Mouse (Mus musculus) forelimb bud, embryonic 11.5 days (tissue): ENCODE results near the gene Astn2.

Experiments
- DNase-seq: peaks from one replicate; pipeline ENCODE4 v3.0.0-alpha.2; 2012; ENCODE audit warnings: low read depth, low spot score

The Astn2 gene

GRCm38 (mm10) chr4:66404201-66404711, at the start of gene Astn2:
Gene Astn2 (minus strand): TSS chr4:66404611.
- peak; percentile 19 for DNase-seq

DNA sequence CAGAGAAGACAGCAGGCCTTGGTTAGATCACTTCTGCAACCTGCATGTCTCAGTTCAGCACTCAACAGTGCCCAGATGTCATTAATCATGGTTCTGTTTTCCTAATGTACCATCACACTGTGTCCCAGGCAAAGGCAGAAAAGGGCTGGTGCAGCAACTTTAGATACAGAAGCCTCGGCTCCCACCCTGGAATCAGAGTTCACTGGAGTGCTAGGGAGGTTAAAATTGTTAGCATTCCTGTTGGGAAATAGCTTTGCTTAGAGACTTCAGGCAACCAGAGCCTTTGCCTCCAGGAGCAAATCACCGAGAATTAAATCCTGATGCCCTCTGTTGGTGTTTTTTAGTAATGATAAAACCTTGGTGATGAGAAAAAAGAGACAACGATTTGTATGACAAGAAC, 45.7 kb upstream of the Astn2 start:
- peak; percentile 14 for DNase-seq

DNA sequence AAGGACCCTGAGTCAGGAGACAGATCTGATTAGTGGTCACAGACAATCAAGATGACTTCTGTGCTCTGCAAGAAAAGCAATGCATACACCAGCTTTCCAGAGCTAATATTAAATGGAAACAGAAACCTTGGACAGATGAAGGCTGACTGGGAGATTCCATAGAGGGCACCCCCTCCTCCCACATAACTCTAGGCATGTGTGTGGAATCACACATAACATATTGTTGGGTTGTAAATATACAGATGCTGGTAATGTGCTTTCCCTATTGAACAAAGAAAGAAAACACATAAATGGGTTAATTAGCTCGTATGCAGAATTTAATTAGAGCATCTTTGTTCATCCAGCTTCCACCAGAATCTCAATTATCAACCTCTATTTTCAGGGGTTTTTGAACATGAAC, 26.8 kb upstream of the Astn2 start:
- no peak for DNase-seq

DNA sequence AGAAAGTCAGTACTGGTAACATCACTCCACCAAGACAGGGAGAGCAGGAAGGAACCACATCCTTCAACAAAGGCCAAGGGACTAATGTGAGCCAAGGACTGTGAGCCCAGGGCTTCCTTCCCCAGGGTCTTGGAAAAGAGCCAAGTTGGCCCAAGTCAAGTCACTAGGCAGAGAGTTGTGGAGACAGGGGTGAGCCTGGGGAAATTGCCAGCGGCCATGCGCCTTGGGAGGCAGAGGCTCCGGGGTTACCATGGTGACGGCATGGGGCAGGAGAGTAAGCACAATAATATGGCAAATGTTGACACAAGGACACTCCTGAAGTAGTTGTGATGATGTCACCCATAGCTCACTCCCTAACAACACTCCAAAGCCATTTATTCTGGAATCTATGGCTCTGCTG, 21.4 kb upstream of the Astn2 start:
- no peak for DNase-seq

GRCm38 (mm10) chr4:66414778-66415177, 10.4 kb upstream of the Astn2 start:
- no peak for DNase-seq

- no peak for DNase-seq
These were observed 675 bp upstream of the Astn2 start for GRCm38 (mm10) chr4:66405086-66405485.

DNA sequence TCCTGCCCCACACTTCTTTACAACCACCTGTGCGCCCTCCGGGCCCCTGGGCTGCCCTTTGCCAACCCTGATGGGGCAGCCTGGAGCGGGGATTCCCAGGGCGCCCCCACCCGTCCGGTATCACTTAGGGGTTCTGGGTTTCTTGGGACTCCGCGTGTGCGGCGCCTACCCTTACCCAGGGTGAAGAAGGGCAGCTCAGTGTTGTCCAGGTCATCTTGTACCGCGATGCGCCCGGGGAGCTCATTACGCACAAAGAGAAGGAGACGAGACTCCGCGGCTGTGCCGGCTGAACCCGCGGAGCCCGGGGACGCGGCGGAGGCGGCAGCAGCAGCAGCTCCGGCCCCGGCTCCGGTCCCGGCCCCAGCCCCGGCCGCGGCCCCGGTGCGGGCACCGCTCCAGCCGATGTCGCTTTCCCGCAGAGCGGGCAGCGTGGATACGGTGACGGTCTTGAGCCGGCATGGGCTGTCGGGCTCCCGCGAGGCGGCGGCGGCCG, 657 bp downstream of the Astn2 start:
- no peak for DNase-seq

DNA sequence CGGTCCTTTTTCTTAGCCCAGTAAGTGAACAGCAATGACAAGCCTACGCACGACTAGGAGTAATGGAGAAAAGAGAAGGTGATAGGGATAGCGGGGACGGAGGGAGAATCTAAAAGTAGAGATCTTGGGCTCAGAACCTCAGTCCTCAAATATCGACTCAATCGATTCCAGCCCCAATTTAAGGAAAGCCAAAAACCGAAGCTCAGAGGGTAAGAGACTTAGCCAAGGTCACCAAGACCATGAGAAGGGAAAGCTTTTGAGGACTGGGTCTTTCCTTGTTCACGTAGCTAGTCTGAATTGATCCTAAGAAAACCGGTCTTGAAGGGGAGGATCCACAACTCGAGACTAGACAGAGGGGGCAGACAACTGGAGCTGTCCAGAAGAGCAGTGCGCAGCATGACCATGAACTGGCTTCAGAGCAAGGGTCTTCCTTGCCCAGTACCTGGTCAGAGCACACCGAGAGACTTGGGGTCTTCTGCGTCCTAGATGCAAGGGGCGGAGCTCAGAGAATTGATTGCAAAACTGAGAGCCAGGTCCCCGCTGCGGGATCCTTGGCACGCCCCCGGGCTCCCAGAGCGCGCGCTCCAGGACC, 1.2 kb downstream of the Astn2 start:
- peak; percentile 16 for DNase-seq

- DNase-seq, result peak; percentile 35
These were observed 1.8 kb downstream of the Astn2 start for GRCm38 (mm10) chr4:66402611-66403010.

- DNase-seq, result no peak
These were observed 3.2 kb downstream of the Astn2 start for GRCm38 (mm10) chr4:66401186-66401681.

GRCm38 (mm10) chr4:66399066-66399465, 5.3 kb downstream of the Astn2 start:
- DNase-seq, result peak; percentile 55

DNA sequence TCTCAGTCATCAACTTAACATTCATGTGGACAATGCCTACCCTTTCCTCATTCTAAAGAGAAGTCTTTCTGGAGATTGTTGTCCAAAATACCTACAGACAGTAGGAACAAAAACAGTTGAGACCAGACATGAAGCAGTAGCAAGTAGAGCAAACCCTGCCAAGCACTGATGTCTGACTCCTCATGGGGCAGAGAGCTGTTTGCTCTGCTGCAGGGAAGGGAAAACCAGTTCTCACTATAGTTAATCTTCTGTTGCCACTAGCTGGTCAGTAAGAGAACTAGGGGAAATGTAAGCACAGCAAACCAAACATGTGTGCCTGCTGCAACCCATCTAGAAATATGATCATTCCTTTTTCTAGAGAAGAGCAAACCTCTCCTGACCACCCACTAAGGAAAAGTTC, 7.2 kb downstream of the Astn2 start:
- no peak for DNase-seq

- DNase-seq, result no peak
These were observed 11.1 kb downstream of the Astn2 start for GRCm38 (mm10) chr4:66393294-66393693.

DNA sequence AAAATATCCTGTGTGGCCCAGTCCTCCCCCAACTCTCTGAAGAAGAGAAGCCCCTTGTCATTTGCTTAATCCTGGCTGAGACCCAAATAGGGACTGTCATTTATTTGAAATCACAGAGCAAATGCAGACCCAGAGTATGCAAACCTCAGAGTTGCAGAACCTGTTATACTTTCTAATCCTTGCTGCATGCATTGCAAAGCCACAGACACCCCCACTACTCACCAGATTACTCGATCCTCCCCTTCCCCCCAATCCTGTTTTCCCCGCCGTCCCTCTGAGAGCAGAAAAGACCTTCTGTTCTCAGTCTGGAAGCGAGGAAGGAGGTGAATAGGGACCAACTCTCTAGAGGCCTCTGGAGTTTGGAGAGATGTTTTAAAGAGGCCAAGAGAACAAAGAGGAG, 13.9 kb downstream of the Astn2 start:
- no peak for DNase-seq

- no peak for DNase-seq
These were observed 25.8 kb downstream of the Astn2 start for GRCm38 (mm10) chr4:66378586-66378985.

DNA sequence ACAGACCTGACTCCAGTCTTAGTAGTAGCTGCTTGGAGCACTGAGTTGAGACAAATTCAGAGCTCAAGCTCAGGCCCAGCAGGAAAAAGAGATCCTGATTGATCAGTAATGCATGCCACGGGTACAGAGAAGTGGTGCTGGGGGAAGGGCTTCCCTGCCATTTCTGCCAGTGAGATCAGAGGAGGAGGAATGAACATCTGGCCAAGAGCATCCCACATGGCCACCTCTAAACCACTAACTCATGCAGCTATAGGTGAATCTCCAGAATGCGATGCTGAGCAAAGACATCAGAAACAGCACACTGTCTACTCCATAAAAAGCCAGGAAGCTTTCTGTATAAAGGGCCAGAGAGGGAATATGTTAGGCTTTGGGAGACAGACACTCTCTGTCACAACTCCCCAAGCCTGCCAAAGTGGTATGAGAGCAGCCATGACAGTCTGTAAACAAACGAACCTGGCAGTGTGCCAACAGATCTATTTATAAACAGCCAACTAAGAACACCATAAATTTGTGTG, 33.8 kb downstream of the Astn2 start:
- DNase-seq, result no peak

GRCm38 (mm10) chr4:66365500-66365899, 38.9 kb downstream of the Astn2 start:
- peak; percentile 43 for DNase-seq

DNA sequence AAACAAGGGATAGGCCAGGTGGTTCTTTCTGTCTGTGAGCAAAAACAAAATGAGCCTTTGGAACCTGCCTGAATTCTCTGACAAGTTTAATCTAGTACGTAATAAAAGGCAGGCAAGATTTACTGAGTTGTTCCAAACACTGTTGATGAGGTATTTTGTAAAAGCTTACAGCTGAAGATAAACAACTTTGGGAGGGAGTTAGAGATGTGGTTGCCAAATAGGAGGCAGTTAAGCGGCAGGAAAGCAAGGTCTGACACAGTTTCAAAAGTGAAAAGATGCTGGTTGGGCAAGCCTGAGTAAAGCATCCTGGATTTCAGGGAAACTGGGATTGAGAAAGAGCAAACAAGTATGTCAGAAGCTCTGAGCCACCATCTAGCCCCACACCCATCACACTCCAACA, 59.8 kb downstream of the Astn2 start:
- no peak for DNase-seq

DNA sequence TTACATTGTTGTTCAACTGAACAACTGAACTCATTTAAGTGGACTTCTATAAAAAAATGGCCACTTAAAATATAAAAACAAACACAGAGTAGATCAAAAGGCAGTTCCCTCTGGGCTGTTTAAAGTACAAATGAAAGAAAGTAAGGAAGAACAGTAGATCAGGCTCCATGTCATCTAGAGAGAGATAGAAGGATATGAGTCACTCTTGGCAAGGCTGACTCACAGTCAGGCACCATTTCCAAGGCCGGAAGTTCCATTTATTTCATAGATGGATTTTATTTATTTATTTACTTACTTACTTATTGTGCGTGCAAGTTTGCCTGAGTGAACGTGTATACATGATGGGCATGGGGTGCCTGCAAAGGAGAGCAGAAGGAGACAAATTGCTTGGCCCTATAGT, 67.0 kb downstream of the Astn2 start:
- no peak for DNase-seq

DNA sequence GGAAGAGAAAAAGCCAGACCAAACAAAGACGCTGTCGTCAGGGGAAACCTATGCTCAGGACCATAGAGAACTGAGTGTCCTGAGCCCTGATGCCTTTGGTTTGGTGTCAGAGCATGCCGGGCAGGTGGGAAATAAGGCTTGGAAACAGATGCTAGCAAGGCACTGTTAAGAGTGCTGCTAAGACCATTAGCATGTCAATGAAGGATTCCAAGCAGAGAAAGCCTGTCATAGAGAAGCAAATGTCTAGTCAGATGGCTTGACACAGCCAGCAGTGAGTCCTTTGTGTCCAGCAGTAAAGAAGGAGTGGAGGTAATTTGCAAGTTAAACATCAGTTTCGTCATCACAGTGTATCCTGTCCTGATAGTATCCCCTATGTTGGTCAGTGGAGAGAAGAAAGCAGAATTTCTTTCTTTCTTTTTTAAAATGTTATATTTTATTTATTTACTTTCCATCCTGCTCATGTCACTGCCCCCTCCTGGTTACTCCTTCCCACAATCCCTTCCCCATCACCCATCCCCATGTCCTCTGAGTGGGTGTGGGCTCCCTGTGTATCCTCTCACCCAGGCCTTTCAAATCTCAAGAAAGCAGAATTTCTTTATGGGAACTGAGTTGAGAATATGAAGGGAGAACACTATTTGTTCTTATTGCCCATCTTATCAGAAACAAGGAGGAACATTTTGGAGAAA, 73.7 kb downstream of the Astn2 start:
- no peak for DNase-seq

GRCm38 (mm10) chr4:66321051-66321450, 83.4 kb downstream of the Astn2 start:
- DNase-seq, result no peak

GRCm38 (mm10) chr4:66314806-66315484, 89.5 kb downstream of the Astn2 start:
- DNase-seq, result peak; percentile 10
